In genomic region chr1:57323118-57323517, GRCm38 (mm10) we compare ENCODE assay signal across 19 mouse cellular contexts. TPM values are rescaled to one million over a fixed set of nuclear protein-coding genes. Genes with fewer than 3 reads are reported as not detected.
A peak's percentile ranks its signal among the peaks of the same experiment; 100 is the strongest.
DNase-seq lines count a peak whose midpoint lies in the region; ATAC-seq and TF ChIP-seq lines count a peak whose summit lies in the region.
"Had no signal": no experiment of that assay in that cellular context is flagged by ENCODE, and none has a peak within 500 bp of the region (broad histone marks: within the 10 kb centered on the region; RNA-seq: fewer than 3 reads in every experiment).

No protein-coding gene starts in this region.

- WGBS in midbrain, embryonic 11.5 days: 79% methylated on average over 2 of the region's 2 CpGs
- 82% methylated on average over 2 of the region's 2 CpGs for WGBS in midbrain, embryonic 10.5 days

- TF ChIP-seq CTCF in CH12.LX (conservative IDR thresholded peaks at IDR 0.05 in 1 of 2, IDR thresholded peaks at IDR 0.05 in 1 of 2; ENCODE audit: low read depth in 2 of 2, low read length in 2 of 2): no peak

- H3K9ac ChIP-seq in midbrain, embryonic 11.5 days (ENCODE audit: low read length): no peak overlapping the region
- no peak overlapping the region for H3K9ac ChIP-seq in CH12.LX (ENCODE audit: insufficient read depth, low read depth)

- H3K79me2 ChIP-seq in CH12.LX (replicated peaks; ENCODE audit: control insufficient read depth, extremely low read depth, insufficient read depth, poor library complexity, severe bottlenecking): no peaks in the 10 kb centered on the region

- H3K4me1 ChIP-seq in midbrain, embryonic 11.5 days (ENCODE audit: control insufficient read depth, insufficient read depth, low read length): no peaks in the 10 kb centered on the region
- no peaks in the 10 kb centered on the region; the same call in 1 of the 2 replicates for H3K4me1 ChIP-seq in midbrain, embryonic 10.5 days
- H3K4me1 ChIP-seq in CH12.LX (ENCODE audit: control insufficient read depth in 1 of 2, insufficient read depth in 2 of 2): peaks cover 13 to 51% of the 10 kb centered on the region in 2 experiments

- H3K9me3 ChIP-seq in midbrain, embryonic 11.5 days (ENCODE audit: control insufficient read depth, low read length): peaks cover 3% of the 10 kb centered on the region; the same call in 1 of the 2 replicates
- peaks cover 5% of the 10 kb centered on the region; the same call in 1 of the 2 replicates for H3K9me3 ChIP-seq in midbrain, embryonic 10.5 days (replicated peaks)
- H3K9me3 ChIP-seq in CH12.LX (replicated peaks; ENCODE audit: low read length): peaks cover 7% of the 10 kb centered on the region
- H3K9me3 ChIP-seq: G1E had no signal

- no peak for TF ChIP-seq POLR2A in CH12.LX (IDR thresholded peaks at IDR 0.05; ENCODE audit: low read depth, low read length)

- dilution Hi-C loops in CH12.LX (cut with MboI; ENCODE audit: extremely low pct_ligation_motif_present, extremely low pct_unique_long_range_greater_than_20kb, low sequenced_read_pairs): no loop called here

- no peak overlapping the region for H3K4me3 ChIP-seq in midbrain, embryonic 11.5 days (ENCODE audit: low read depth, low read length)
- H3K4me3 ChIP-seq in midbrain, embryonic 10.5 days: no peak overlapping the region
- H3K4me3 ChIP-seq in CH12.LX (replicated peaks in 1 of 3; ENCODE audit: low read depth in 2 of 3, low read length in 2 of 3, poor library complexity in 1 of 3): no peak overlapping the region

- in situ Hi-C loops in CH12.LX (cut with MboI; ENCODE audit: low pct_ligation_motif_present, low pct_unique_long_range_greater_than_20kb, low sequenced_read_pairs): no loop called here

- no peak overlapping the region for H3K27ac ChIP-seq in midbrain, embryonic 11.5 days (ENCODE audit: low read depth, low read length)
- H3K27ac ChIP-seq in midbrain, embryonic 10.5 days (replicated peaks): no peak overlapping the region
- no peak overlapping the region for H3K27ac ChIP-seq in CH12.LX (ENCODE audit: insufficient read depth, low read depth)

- H3K27me3 ChIP-seq in midbrain, embryonic 11.5 days (ENCODE audit: control insufficient read depth, insufficient read depth, low read length): no peaks in the 10 kb centered on the region
- H3K27me3 ChIP-seq in midbrain, embryonic 10.5 days (ENCODE audit: low read depth, poor library complexity, severe bottlenecking): no peaks in the 10 kb centered on the region
- no peaks in the 10 kb centered on the region for H3K27me3 ChIP-seq in CH12.LX (replicated peaks)

- no peak for ATAC-seq in midbrain, embryonic 11.5 days (ENCODE audit: low FRiP score)
- ATAC-seq: activated CD4-positive, CD25-positive, alpha-beta regulatory T cell, adult 4 months; CD4-positive, CD25-positive, alpha-beta regulatory T cell, adult 4 months; Patski had no signal

- peak; percentile 83 for TF ChIP-seq EP300 in CH12.LX (IDR thresholded peaks at IDR 0.05; ENCODE audit: low read length)

- no peak for TF ChIP-seq RAD21 in CH12.LX (IDR thresholded peaks at IDR 0.05; ENCODE audit: low read depth, low read length)

- DNase-seq in midbrain, embryonic 11.5 days (ENCODE audit: low spot score, missing footprints): peak; percentile 62
- DNase-seq in midbrain, embryonic 10.5 days (ENCODE audit: low spot score): no peak
- peak; percentile 48 for DNase-seq in CH12.LX (ENCODE audit: extremely low read depth)
- no peak for DNase-seq in cerebellum, adult 9-11 months
- DNase-seq: adrenal gland, adult 2 months; adrenal gland, adult 8-10 months; adrenal gland, postnatal 10 days; adrenal gland, postnatal 14 days; adrenal gland, postnatal 25 days; adrenal gland, postnatal 36 days; B cell, adult 2 months; cerebellum, adult 11 months; cerebellum, adult 11-12 months; cerebellum, adult 18-20 months; cerebellum, adult 2 months had no signal

- H3K4me2 ChIP-seq in midbrain, embryonic 11.5 days: no peak overlapping the region
- H3K4me2 ChIP-seq in CH12.LX (ENCODE audit: insufficient read depth, low read depth, poor library complexity, severe bottlenecking): peak overlapping the region; percentile 55; the same call in 1 of the 2 replicates

- no peaks in the 10 kb centered on the region for H3K36me3 ChIP-seq in midbrain, embryonic 11.5 days (ENCODE audit: control insufficient read depth, insufficient read depth, low read length)
- H3K36me3 ChIP-seq in midbrain, embryonic 10.5 days: no peaks in the 10 kb centered on the region
- H3K36me3 ChIP-seq in CH12.LX (replicated peaks in 1 of 2; ENCODE audit: control insufficient read depth in 1 of 2, insufficient read depth in 1 of 2, low read length in 1 of 2): no peaks in the 10 kb centered on the region
- H3K36me3 ChIP-seq: G1E had no signal

TF ChIP-seq in CH12.LX, 34 proteins besides CTCF, POLR2A, EP300 and RAD21:
- TF ChIP-seq GABPA (IDR thresholded peaks at IDR 0.05; ENCODE audit: insufficient replicate concordance, low read depth, low read length): no peak
- TF ChIP-seq MAX (IDR thresholded peaks at IDR 0.05; ENCODE audit: low read length): no peak
- TF ChIP-seq CHD1 (IDR thresholded peaks at IDR 0.05; ENCODE audit: low read depth, low read length): peak; percentile 97; the same call in 1 of the 2 replicates
- TF ChIP-seq CHD2 (IDR thresholded peaks at IDR 0.05; ENCODE audit: low read length): no peak
- TF ChIP-seq MEF2A (IDR thresholded peaks at IDR 0.05; ENCODE audit: borderline replicate concordance, low read depth, low read length): peak; percentile 95
- peak; percentile 92 for TF ChIP-seq IRF4 (IDR thresholded peaks at IDR 0.05; ENCODE audit: low read depth, low read length)
- TF ChIP-seq JUND (conservative IDR thresholded peaks at IDR 0.05; ENCODE audit: low read depth, low read length): 0 out of 2 replicates have a peak, but pooled peaks have one; percentile 6
- TF ChIP-seq NELFE (IDR thresholded peaks at IDR 0.05; ENCODE audit: low read depth, low read length): no peak
- TF ChIP-seq NRF1 (IDR thresholded peaks at IDR 0.05; ENCODE audit: low read depth, low read length): no peak
- TF ChIP-seq ETS1 (conservative IDR thresholded peaks at IDR 0.05; ENCODE audit: low read depth, low read length): peak; percentile 40; the same call in 1 of the 2 replicates
- peak; percentile 56 for TF ChIP-seq TCF12 (IDR thresholded peaks at IDR 0.05; ENCODE audit: low read depth, low read length)
- no peak for TF ChIP-seq MAFK (IDR thresholded peaks at IDR 0.05; ENCODE audit: insufficient replicate concordance, low read length)

RNA-seq across cellular contexts. Expression of gene 1700066M21Rik, which starts 54.3 kb away (rescaled TPM):
- 12.0 and 13.4 TPM in 2 replicates for polyA plus RNA-seq in midbrain, embryonic 11.5 days (2014; fragmentation: Nextera tagmentation; extraction: Ambion mirVana)
- 9.3 and 9.7 TPM in 2 replicates for polyA plus RNA-seq in midbrain, embryonic 10.5 days (2016; fragmentation: Nextera tagmentation; extraction: Ambion mirVana)
- total RNA-seq in CH12.LX (2012; rRNA removed): 8.0 TPM in 2 replicates
- 17.4 and 19.4 TPM in 2 replicates for total RNA-seq in CH12.LX (2014; rRNA removed)
- polyA plus RNA-seq in CH12.LX (2012; ENCODE audit: insufficient read length, low read depth): 5.9 and 7.0 TPM in 2 replicates

Comparison
In these comparisons a context has a peak if more than half of its experiments do, and no peak if none do; other contexts are left out.
1. DNase-seq: peak in midbrain, embryonic 11.5 days (single experiment) and CH12.LX (single experiment); none in midbrain, embryonic 10.5 days (single experiment) and cerebellum, adult 9-11 months (single experiment).